Mouse (Mus musculus) embryonic facial prominence, embryonic 10.5 days (tissue): ENCODE measurements around the gene Arid3a. TPM values are rescaled to one million over a fixed set of nuclear protein-coding genes. Genes with fewer than 3 reads are reported as not detected.
"Not testable (repeated sequence)": the region's sequence is repeated elsewhere in the genome, so short reads cannot be mapped to it uniquely, and the experiment has no call there.

Experiments
- DNase-seq: peaks from one replicate; pipeline ENCODE4 v3.0.0-alpha.2; 2017; ENCODE audit warnings: low spot score
- H3K27ac ChIP-seq: fragments of 300-500 bp; sonication (generic); replicated peaks from 2 replicates; pipeline ENCODE4 v1.5.1; 2016; ENCODE audit warnings: mild to moderate bottlenecking
- H3K27me3 ChIP-seq: fragments of 300-500 bp; sonication (generic); replicated peaks from 2 replicates; pipeline ENCODE4 v1.6.1; 2016; ENCODE audit warnings: low read depth, mild to moderate bottlenecking; ENCODE audit not compliant: poor library complexity, severe bottlenecking
- H3K36me3 ChIP-seq: fragments of 300-500 bp; sonication (generic); replicated peaks from 2 replicates; pipeline ENCODE4 v1.6.1; 2016; ENCODE audit warnings: mild to moderate bottlenecking, moderate library complexity
- H3K4me1 ChIP-seq: fragments of 300-500 bp; sonication (generic); 2 replicates; pipeline ENCODE4 v1.6.1; 2016
- H3K4me3 ChIP-seq: fragments of 300-500 bp; sonication (generic); 2 replicates; pipeline ENCODE4 v1.5.1; 2016; ENCODE audit warnings: mild to moderate bottlenecking, moderate library complexity
- H3K9me3 ChIP-seq: fragments of 300-500 bp; sonication (generic); 2 replicates; pipeline ENCODE4 v1.6.1; 2016; ENCODE audit warnings: mild to moderate bottlenecking
- WGBS: fragments of 180-500 bp; shearing (Covaris S2); methylation state at CpG from one replicate; pipeline ENCODE4 v1.1.7; 2016; 5-methylcytosine and 5-hydroxymethylcytosine counted together
- polyA plus RNA-seq: library from polyadenylated mRNA; unstranded; fragments of >200 nt; fragmentation: Nextera tagmentation; extraction: Ambion mirVana; gene quantifications from 2 replicates; pipeline ENCODE4 v1.2.1, GENCODE M21; 2016

Gene Arid3a
- 15.7 and 18.0 TPM in 2 replicates for polyA plus RNA-seq

- peaks cover 68% of the 10 kb centered on the region for H3K4me1 ChIP-seq
- DNase-seq: peak; percentile 95
- H3K27me3 ChIP-seq: peaks cover 25% of the 10 kb centered on the region
- peak within 1 kb of the TSS; percentile 79 for H3K4me3 ChIP-seq
- H3K36me3 ChIP-seq: peaks cover 21% of the 10 kb centered on the region
- peak within 1 kb of the TSS; percentile 94 for H3K27ac ChIP-seq
- under 1% methylated on average over 63 of the region's 63 CpGs for WGBS
- 0 out of 2 replicates have a peak, but pooled peaks cover 4% of the 10 kb centered on the region for H3K9me3 ChIP-seq
Observed at GRCm38 (mm10) chr10:79926491-79927323, at the start of gene Arid3a. Arid3a (plus strand) TSS chr10:79927043.

GRCm38 (mm10) chr10:79877174-79877573 is 49.7 kb upstream of the Arid3a start:
- peaks cover 8% of the 10 kb centered on the region for H3K36me3 ChIP-seq
- no peak overlapping the region for H3K4me3 ChIP-seq
- DNase-seq: no peak
- H3K4me1 ChIP-seq: peaks cover 69% of the 10 kb centered on the region
- no peaks in the 10 kb centered on the region for H3K9me3 ChIP-seq
- no peak overlapping the region for H3K27ac ChIP-seq
- H3K27me3 ChIP-seq: peaks cover 33% of the 10 kb centered on the region
- WGBS: 45% methylated on average over 1 of the region's 1 CpGs

GRCm38 (mm10) chr10:79877757-79878156 is 49.1 kb upstream of the Arid3a start:
- Histone ChIP-seq H3K4me1 (peaks cover 69% of the 10 kb centered on the region), H3K27me3 (peaks cover 39% of the 10 kb centered on the region), H3K36me3 (peaks cover 2% of the 10 kb centered on the region; the same call in 1 of the 2 replicates), H3K27ac (no peak overlapping the region), H3K9me3 (no peaks in the 10 kb centered on the region), H3K4me3 (no peak overlapping the region)
- no peak for DNase-seq
- WGBS: 55% methylated on average over 12 of the region's 12 CpGs

- Histone ChIP-seq H3K27ac (no peak overlapping the region), H3K4me3 (no peak overlapping the region)
Observed at GRCm38 (mm10) chr10:79879527-79879926, 47.3 kb upstream of the Arid3a start.

GRCm38 (mm10) chr10:79880721-79881120 is 46.1 kb upstream of the Arid3a start:
- Histone ChIP-seq H3K4me3 (0 out of 2 replicates have a peak overlapping the region, but pooled peaks have one; percentile 5), H3K4me1 (peaks cover 53% of the 10 kb centered on the region), H3K27me3 (peaks cover 57% of the 10 kb centered on the region), H3K36me3 (no peaks in the 10 kb centered on the region), H3K27ac (no peak overlapping the region), H3K9me3 (no peaks in the 10 kb centered on the region)
- WGBS: 13% methylated on average over 9 of the region's 9 CpGs
- DNase-seq: no peak

More at GRCm38 (mm10) chr10:79879527-79879926, 47.3 kb upstream of the Arid3a start:
- Histone ChIP-seq H3K36me3 (no peaks in the 10 kb centered on the region), H3K4me1 (peaks cover 62% of the 10 kb centered on the region), H3K9me3 (no peaks in the 10 kb centered on the region), H3K27me3 (peaks cover 57% of the 10 kb centered on the region)
- no peak for DNase-seq
- 51% methylated on average over 3 of the region's 3 CpGs for WGBS

GRCm38 (mm10) chr10:79881981-79882380 is 44.9 kb upstream of the Arid3a start:
- H3K4me1 ChIP-seq: peaks cover 51% of the 10 kb centered on the region
- no peaks in the 10 kb centered on the region for H3K9me3 ChIP-seq
- peaks cover 57% of the 10 kb centered on the region for H3K27me3 ChIP-seq
- H3K4me3 ChIP-seq: peak overlapping the region; percentile 47
- H3K27ac ChIP-seq: no peak overlapping the region
- 5% methylated on average over 22 of the region's 22 CpGs for WGBS
- no peaks in the 10 kb centered on the region for H3K36me3 ChIP-seq
- peak; percentile 39 for DNase-seq

GRCm38 (mm10) chr10:79883297-79884084 is 43.4 kb upstream of the Arid3a start:
- H3K9me3 ChIP-seq: no peaks in the 10 kb centered on the region
- peak; percentile 82 for DNase-seq
- peaks cover 63% of the 10 kb centered on the region for H3K27me3 ChIP-seq
- H3K4me1 ChIP-seq: peaks cover 40% of the 10 kb centered on the region
- WGBS: 15% methylated on average over 22 of the region's 22 CpGs
- H3K36me3 ChIP-seq: no peaks in the 10 kb centered on the region
- H3K4me3 ChIP-seq: peak overlapping the region; percentile 16; the same call in 1 of the 2 replicates
- no peak overlapping the region for H3K27ac ChIP-seq

- no peaks in the 10 kb centered on the region for H3K36me3 ChIP-seq
- H3K27me3 ChIP-seq: peaks cover 62% of the 10 kb centered on the region
- no peak for DNase-seq
- H3K27ac ChIP-seq: no peak overlapping the region
- no peak overlapping the region for H3K4me3 ChIP-seq
- H3K9me3 ChIP-seq: no peaks in the 10 kb centered on the region
- 78% methylated on average over 4 of the region's 4 CpGs for WGBS
- H3K4me1 ChIP-seq: peaks cover 37% of the 10 kb centered on the region
Observed at GRCm38 (mm10) chr10:79884446-79884845, 42.4 kb upstream of the Arid3a start.

GRCm38 (mm10) chr10:79884938-79885337 is 41.9 kb upstream of the Arid3a start:
- not testable (repeated sequence) for H3K27ac ChIP-seq, H3K36me3 ChIP-seq, H3K9me3 ChIP-seq, DNase-seq, H3K4me3 ChIP-seq
- 77% methylated on average over 3 of the region's 3 CpGs for WGBS
- Histone ChIP-seq H3K27me3 (peaks cover 58% of the 10 kb centered on the region), H3K4me1 (peaks cover 32% of the 10 kb centered on the region)

GRCm38 (mm10) chr10:79886054-79886453 is 40.8 kb upstream of the Arid3a start, which contains the start of gene Elane:
Elane (plus strand) TSS chr10:79886247.
- Histone ChIP-seq H3K27me3 (peaks cover 52% of the 10 kb centered on the region), H3K36me3 (no peaks in the 10 kb centered on the region), H3K9me3 (no peaks in the 10 kb centered on the region), H3K27ac (no peak within 1 kb of the TSS), H3K4me3 (no peak within 1 kb of the TSS), H3K4me1 (peaks cover 24% of the 10 kb centered on the region)
- no peak for DNase-seq
- WGBS: 88% methylated on average over 6 of the region's 6 CpGs

- no peak overlapping the region for H3K4me3 ChIP-seq
- peaks cover 52% of the 10 kb centered on the region for H3K27me3 ChIP-seq
- H3K9me3 ChIP-seq: no peaks in the 10 kb centered on the region
- no peak for DNase-seq
- H3K27ac ChIP-seq: no peak overlapping the region
- 76% methylated on average over 8 of the region's 8 CpGs for WGBS
- peaks cover 22% of the 10 kb centered on the region for H3K4me1 ChIP-seq
- no peaks in the 10 kb centered on the region for H3K36me3 ChIP-seq
Observed at GRCm38 (mm10) chr10:79886611-79887010, 40.2 kb upstream of the Arid3a start.

GRCm38 (mm10) chr10:79889386-79889785 is 37.5 kb upstream of the Arid3a start:
- Histone ChIP-seq H3K4me1 (peaks cover 5% of the 10 kb centered on the region; the same call in 1 of the 2 replicates), H3K9me3 (no peaks in the 10 kb centered on the region), H3K27me3 (peaks cover 30% of the 10 kb centered on the region), H3K36me3 (peaks cover 4% of the 10 kb centered on the region), H3K4me3 (no peak overlapping the region), H3K27ac (no peak overlapping the region)
- 84% methylated on average over 2 of the region's 2 CpGs for WGBS
- no peak for DNase-seq
